Mouse (Mus musculus) spleen, adult 2 months (tissue): Measurements from ENCODE around the gene Kank1.

Experiments used
- CTCF ChIP-seq: fragments of 200-500 bp; IDR thresholded peaks from 2 replicates; pipeline ENCODE4 v1.5.1; 2011; ENCODE audit warnings: mild to moderate bottlenecking, inconsistent platforms; ENCODE audit not compliant: insufficient read depth, insufficient read length, insufficient replicate concordance; ENCODE audit errors: extremely low read depth
- POLR2A ChIP-seq: fragments of 200-500 bp; IDR thresholded peaks from 2 replicates; pipeline ENCODE4 v1.6.1; 2011; ENCODE audit warnings: low read depth, low read length, inconsistent platforms

DNA sequence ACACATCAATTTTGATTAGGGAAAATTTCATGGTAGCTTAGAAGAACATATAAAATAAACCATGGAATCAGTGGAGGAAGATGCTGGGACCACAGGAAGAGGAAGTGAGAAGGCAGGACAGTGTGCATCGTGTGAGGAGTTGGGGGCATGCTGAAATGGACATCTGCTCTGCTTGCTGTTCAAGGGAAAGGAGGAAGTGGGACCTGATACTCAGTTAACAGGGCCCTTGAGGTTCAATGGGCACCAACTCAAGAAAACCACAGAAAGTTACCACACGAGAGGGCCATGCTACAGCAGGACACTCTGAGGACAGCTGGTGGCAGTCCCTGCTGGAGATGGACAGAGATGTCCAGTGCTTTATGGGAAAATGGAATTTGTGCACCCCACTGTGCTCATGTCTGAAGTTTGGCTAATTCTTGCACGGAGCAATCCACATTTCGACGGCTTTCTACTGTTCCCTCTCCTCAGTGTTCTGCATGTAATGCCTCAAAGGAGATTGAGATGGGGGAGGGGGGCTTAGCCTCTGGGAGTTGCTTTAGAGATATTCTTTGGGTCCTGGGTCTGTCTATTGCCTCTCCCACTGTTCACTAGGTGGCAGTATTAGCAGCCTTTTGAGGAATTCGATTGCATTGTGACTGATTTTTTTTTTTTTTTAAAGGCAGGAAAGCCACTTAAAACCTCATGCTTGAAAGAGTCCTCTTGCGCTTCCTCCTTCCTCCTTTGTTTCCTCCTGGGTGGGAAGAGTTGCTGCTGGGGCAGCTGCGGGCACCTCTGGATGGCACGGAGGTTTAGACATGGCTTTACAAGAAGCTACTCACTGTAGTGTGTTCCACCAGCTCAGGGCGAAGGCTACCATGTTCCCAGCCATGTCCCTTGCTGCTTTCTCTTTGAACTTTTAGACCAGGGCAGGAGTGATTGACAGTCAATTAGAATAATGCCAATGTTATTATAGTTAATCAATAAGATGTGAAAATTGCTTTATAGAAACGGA lies 104.2 kb downstream of the Kank1 start:
- no peak for TF ChIP-seq POLR2A
- no peak for TF ChIP-seq CTCF
